Mouse (Mus musculus): ENCODE results near the gene Adgrv1.
A peak's percentile ranks its signal among the peaks of the same experiment; 100 is the strongest.

The Adgrv1 gene

GRCm38 (mm10) chr13:81610349-81610748, 22.6 kb downstream of the Adgrv1 start:
- no peak for DNase-seq (ENCODE audit: low spot score)

- DNase-seq (ENCODE audit: low spot score): no peak
Observed at GRCm38 (mm10) chr13:81606991-81607390, 26.0 kb downstream of the Adgrv1 start.

- no peak for DNase-seq (ENCODE audit: low spot score)
Observed at GRCm38 (mm10) chr13:81596910-81597607, 35.9 kb downstream of the Adgrv1 start.

DNA sequence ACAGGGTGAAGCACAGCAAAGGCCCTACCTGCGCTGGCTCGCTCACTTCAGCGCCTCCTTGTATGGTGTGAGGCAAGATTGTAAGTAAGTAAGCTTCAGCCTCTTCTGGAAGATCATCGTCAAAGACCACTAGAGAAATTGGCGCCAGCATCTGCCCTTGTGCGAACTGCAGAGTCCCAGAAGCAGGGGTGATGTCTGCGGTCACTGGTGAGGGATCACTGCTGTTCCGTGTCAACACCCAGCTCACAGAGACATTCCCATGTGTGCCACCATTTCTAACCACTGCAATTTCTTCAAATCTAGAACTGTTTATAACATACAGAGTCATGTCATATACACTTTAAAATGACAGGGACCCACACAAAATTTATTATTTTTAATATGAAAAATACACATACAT, 54.3 kb downstream of the Adgrv1 start:
- DNase-seq (ENCODE audit: low spot score): no peak

DNA sequence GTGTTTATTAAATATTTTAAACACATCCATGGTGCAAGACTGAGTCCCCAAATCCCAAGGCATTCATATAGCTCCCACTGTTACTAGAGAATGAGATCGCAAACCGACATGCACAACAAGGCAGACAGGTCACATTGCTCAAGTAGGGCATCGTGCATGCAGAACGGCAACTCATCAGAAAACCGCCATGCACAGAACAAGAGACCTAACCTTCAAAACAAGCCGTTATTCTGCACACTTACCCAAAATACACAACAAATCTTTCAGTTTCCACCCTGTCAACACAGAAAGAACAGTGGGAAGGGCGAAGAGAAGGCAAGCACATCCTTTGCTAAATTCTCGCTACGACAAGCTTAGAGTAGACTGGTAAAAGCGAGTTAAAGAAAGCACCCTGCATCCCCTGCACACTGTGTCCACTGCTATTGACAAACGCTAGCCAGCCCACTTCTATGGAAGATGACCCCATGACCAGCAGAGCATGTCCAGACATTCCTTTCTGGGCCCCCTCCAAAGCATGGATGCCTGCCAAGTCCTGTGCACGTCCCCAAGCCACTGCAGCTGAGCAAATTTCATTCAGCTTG, 62.6 kb downstream of the Adgrv1 start:
- DNase-seq (ENCODE audit: low spot score): peak; percentile 9

- DNase-seq (ENCODE audit: low spot score): no peak
Observed at GRCm38 (mm10) chr13:81550024-81550423, 82.9 kb downstream of the Adgrv1 start.

GRCm38 (mm10) chr13:81534916-81535315, 98.0 kb downstream of the Adgrv1 start:
- DNase-seq (ENCODE audit: low spot score): no peak

DNA sequence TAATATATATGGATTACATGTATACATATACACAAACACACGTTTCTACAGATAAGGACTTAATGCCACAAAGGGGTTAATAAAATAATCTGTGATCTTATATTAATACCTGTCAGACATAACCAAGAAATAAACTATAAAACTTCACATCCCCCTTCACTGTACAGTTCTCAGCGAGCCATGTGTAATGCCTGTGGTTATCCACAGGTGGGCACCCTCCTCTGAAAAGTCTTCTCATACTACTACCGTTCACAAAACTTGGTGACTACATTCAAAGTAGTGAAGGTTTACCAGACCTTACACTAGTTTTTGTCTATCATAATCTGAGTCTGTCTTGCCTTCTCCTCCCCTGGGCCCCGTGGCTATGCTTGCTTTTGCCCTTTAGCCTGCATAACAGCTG, 106.3 kb downstream of the Adgrv1 start:
- no peak for DNase-seq (ENCODE audit: low spot score)

- no peak for DNase-seq (ENCODE audit: low spot score)
Observed at GRCm38 (mm10) chr13:81510142-81510541, 122.8 kb downstream of the Adgrv1 start.

- DNase-seq (ENCODE audit: low spot score): no peak
Observed at GRCm38 (mm10) chr13:81497035-81497434, 135.9 kb downstream of the Adgrv1 start.

GRCm38 (mm10) chr13:81491971-81492370, 141.0 kb downstream of the Adgrv1 start:
- no peak for DNase-seq (ENCODE audit: low spot score)

DNA sequence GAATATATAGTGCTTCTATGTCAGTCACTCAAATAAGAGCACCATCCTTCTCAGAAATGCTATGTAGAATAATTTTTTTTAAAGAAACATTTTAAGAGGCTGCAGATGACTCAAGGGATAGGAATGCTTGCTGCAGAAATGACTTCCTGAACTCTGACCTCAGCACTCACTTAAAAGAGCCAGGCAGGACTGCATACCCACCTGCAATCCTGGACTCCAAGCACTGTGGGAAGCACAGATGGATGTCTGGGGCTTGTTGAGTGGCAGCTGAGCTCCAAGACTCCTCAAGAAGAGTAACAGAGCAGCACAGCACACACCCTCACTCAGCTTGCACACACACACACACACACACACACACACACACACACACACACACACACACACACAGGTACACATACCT, 146.0 kb downstream of the Adgrv1 start:
- no peak for DNase-seq (ENCODE audit: low spot score)

DNA sequence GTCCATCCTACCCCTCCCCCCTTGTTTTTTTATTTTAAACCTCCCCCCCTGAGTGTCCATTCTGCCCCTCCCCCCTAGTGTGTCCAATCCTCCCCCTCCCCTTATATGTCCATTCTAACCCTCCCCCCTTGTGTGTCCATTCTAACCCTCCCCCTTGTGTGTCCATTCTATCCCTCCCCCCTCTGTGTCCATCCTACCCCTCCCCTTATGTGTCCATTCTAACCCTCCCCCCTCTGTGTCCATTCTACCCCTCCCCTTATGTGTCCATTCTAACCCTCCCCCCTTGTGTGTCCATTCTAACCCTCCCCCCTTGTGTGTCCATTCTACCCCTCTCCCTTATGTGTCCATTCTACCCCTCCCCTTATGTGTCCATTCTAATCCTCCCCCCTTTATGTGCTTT, 159.2 kb downstream of the Adgrv1 start:
- no peak for DNase-seq (ENCODE audit: low spot score)

DNA sequence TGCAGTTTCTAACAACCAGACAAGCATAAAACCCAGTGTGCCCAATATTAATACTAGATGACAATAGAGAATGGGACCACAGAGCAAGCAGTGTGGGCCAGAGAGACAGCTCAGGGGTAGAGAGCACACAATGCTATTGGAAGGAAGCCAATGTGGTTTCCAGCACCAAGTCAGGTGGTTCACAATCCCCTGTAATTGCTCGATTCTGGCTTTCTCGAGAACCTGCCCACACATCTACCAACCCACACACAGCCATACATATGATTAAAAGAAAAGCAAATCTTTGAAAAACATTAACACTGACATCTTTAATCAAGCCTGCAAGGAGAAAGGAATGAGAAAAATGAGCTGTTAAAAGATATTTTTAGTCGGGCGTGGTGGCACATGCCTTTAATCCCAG, 166.3 kb downstream of the Adgrv1 start:
- no peak for DNase-seq (ENCODE audit: low spot score)

GRCm38 (mm10) chr13:81465794-81466193, 167.2 kb downstream of the Adgrv1 start:
- DNase-seq (ENCODE audit: low spot score): no peak

DNA sequence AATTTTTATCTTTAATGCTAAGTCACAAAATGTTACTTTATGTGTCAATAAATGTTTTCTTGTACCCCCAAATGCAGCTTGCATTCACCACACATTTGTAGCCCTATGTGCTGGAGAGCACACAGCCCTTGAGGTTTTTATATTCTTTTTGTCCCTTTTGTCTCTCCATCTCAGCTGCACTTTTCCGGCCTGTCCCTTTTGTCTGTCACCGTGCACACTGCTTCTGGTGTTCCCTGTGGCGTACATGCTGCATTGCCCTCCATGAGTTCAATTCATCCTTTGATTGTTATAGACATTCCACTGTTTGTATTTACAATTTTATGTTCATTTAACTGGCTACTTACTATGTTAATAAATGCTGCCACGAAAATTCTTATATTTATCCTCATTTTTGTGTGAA, 183.3 kb downstream of the Adgrv1 start:
- DNase-seq (ENCODE audit: low spot score): no peak

DNA sequence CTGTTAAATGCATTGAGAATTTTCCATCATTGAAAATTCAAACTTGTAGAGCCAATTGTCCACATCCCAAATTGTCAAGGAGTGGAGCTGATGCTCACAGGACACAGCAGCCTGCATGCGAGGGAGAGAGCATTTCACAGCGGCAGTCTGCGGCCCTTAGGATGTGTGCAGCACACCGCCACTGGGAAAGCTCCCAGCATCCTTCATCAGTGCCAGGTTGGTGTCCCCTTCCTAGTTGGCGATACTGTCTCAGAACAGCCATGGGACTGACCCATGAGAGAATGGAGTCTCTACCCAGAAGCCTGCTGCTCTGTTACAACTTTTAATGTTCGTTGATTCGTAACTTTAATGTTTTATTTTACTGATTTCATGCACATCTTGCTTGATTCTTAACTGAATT, 183.8 kb downstream of the Adgrv1 start:
- DNase-seq (ENCODE audit: low spot score): no peak

DNA sequence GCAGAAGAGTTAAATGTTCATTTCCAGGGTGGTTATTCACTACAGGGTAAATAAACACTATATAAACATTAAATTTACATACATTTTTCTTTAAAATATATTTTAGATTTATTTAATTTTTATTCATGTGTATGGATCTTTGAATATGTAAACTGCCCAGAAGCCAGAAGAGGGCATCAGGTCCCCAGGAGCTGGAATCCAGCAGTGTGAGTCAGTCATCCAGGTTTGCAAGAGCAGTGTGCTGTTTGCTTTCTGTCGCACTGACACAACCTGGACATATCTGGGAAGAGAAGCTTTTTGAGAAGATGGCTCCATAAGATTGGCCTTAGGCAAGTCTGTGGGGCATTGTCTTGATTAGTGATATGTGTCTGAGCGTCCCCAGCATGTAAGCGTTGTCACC, 191.5 kb downstream of the Adgrv1 start:
- no peak for DNase-seq (ENCODE audit: low spot score)

DNA sequence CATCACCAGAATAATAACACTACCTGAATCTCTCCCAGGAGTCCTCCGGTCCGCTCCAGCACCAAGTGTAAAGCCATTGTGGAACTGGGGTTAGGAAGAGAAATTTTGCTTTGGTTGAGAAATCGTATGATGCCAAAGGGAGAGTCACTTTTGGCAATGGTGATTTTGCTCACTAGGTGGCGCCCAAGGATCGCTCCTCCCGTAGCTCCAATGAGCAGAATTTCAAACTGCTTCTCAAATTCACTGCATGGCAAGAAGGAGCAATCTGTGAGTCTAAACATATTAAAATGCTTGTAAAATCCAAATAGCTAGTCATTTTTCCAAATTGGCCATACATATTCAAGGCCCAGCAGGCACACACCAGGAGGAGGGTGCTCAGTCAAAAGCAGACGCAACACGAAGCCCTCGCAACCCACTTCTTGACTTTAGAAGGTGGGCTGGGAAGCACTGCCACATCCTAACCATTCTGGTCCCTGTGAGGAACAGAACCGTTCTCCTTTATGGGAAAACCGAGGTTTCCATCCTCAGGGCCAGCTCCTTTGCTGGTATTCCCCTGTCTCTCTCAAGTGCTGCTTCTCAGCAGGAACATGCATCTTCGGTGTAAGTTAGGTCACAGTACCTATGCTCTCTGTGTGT, 193.4 kb downstream of the Adgrv1 start:
- DNase-seq (ENCODE audit: low spot score): peak; percentile 75

GRCm38 (mm10) chr13:81437088-81437487, 195.9 kb downstream of the Adgrv1 start:
- no peak for DNase-seq (ENCODE audit: low spot score)

GRCm38 (mm10) chr13:81426896-81427755, 205.8 kb downstream of the Adgrv1 start:
- DNase-seq (ENCODE audit: low spot score): peak; percentile 54

DNA sequence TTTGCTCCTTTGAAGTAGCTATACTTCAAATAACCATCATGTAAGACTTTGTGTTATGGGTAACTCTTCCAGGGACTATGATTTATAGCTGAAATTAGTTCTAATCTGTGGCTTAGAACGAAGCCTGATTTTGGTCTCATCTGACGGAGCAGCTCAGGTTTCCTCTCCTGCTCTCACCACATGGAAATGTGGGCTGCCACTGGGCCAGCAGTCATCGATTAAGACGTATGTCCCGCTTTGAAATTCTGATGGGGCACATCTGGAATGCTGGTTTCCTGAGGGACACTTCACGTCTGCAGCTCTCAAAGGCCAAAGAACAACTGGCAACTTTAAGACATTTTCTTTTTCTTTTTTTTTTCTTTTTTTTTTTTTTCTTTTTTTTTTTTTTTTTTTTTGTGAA, 207.8 kb downstream of the Adgrv1 start:
- DNase-seq (ENCODE audit: low spot score): no peak

- DNase-seq (ENCODE audit: low spot score): no peak
Observed at GRCm38 (mm10) chr13:81424002-81424401, 209.0 kb downstream of the Adgrv1 start.

Data from urinary bladder, postnatal 14 days (tissue).